Mouse (Mus musculus): ENCODE measurements around the gene Pilrb1. TPM values are rescaled to one million over a fixed set of nuclear protein-coding genes. Genes with fewer than 3 reads are reported as not detected.

Pilrb1 gene
- total RNA-seq, 4 experiments from 2014 or later = 0.44 to 2.8 (median 1.1) TPM

GRCm38 (mm10) chr5:137828694-137829093 is 29.2 kb downstream of the Pilrb1 start:
- no peak for DNase-seq (ENCODE audit: low spot score)

DNA sequence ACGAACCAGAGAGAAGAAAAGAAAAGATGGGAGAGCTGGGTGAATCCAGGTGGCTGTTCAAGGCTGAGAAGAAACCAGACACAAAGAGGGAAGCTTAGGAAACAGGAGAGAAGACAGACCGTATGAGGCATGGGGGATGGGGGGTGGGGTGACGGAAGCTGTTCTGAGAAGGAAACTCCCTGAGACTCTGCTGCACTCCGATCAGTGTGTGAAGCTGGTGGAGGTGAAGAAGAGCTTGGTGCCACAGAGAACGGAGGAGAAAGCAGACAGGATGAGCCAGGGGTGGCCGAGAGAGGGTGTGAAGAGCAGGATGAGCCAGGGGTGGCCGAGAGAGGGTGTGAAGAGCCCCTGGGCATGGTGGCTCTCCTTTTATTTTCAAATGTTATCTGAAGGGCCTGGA is 31.5 kb downstream of the Pilrb1 start:
- DNase-seq (ENCODE audit: low spot score) = no peak

GRCm38 (mm10) chr5:137825971-137826370 is 31.9 kb downstream of the Pilrb1 start:
- no peak for DNase-seq (ENCODE audit: low spot score)

- no peak for DNase-seq (ENCODE audit: low spot score)
Measured at GRCm38 (mm10) chr5:137825030-137825429, 32.9 kb downstream of the Pilrb1 start.

DNA sequence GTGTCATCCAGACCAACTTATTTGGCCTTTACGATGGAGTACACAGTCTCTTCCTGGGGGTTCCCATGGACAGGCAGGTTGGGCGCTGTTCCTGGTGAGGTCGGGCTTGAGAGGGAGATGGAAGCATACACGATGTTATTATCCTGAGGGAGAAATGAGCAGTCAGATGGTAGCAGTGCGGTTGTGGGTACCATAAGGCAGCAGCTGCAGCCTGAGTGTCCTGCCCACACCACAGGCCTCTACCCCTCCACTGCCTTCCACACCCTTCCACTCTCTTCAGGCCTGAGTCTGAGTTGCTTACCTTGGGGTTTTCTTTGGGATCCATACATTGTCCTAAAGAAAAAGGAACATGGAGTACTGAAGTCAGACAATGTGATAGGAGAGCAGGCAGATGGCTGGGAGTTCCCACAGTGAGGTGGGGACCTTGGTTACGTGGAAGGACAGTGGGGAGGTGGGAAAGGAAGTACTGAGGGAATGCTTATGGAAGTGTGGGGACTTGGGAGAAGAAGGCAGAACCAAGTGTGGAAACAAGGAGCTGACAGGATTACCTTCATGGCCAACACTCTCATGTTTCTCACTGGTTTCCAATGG is 34.4 kb downstream of the Pilrb1 start:
- no peak for DNase-seq (ENCODE audit: low spot score)

GRCm38 (mm10) chr5:137822602-137823001 is 35.3 kb downstream of the Pilrb1 start:
- no peak for DNase-seq (ENCODE audit: low spot score)

GRCm38 (mm10) chr5:137822126-137822525 is 35.8 kb downstream of the Pilrb1 start:
- DNase-seq (ENCODE audit: low spot score) = no peak

DNA sequence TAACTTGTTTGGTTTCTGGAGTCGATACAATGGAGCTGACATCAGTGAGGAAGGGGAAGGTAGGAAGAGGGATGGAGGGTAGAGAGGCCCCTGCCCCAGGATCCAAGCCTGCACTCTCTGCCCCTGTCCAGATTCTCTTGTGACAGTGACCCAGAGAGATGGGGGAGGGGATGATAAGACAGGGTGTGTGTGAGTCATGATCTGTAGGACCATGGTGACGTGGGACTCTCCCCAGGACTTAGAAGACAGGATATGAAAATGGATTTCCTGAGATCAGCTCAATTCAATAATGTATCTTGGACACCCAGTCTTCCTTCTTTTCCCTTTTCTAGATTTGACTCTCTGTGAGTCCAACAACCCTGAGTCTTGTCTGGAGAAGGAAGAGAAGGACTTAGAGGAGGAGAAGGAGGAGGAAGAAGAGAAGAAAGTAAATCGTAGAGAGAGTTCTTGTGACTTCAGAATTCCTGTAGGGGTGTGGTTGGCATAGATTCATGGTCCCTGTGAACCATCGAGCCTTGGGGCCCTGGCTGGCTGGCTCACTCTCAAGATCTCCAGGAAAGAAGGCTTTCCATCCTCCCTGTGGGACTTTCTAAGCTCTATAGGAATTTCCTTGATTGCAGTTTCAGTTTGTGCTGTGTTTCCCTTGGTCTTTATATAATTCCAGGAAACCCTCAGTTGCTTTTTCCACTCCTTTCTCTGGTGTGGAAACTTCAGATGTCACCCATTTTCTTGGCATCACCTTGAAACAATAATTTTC is 40.3 kb downstream of the Pilrb1 start:
- DNase-seq (ENCODE audit: low spot score) = no peak

DNA sequence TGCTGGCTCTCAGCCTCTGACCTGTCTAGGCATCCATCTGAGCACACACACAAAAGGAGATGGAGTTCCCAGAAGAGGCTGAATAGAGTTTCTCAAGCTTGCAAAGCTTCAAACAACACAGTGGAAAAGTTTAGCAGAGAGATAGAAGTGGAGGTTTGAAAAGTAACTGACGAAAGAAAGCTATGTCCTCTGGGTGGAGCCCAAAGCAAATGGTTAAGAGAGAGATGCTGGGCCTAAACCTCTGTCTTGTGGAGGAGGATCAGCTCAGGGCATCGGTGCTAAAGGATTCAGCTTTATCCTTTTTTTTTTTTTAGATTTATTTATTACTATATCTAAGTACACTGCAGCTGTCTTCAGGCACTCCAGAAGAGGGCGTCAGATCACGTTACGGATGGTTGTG is 49.6 kb downstream of the Pilrb1 start:
- no peak for DNase-seq (ENCODE audit: low spot score)

GRCm38 (mm10) chr5:137806158-137806557 is 51.7 kb downstream of the Pilrb1 start:
- no peak for DNase-seq (ENCODE audit: low spot score)

Other genes starting within 250 kb of the Pilrb1 start
- gene Pcolce, start 244.3 kb downstream of the Pilrb1 start, total RNA-seq (2022) = 10 to 100 TPM; 38.9 to 46.0 (median 42.2) TPM
- gene Fbxo24, start 229.1 kb downstream of the Pilrb1 start, total RNA-seq (2022) = under 1 TPM; 0.19 to 0.29 (median 0.23) TPM
- gene Lrch4, start 229.0 kb downstream of the Pilrb1 start, total RNA-seq (2022) = 10 to 100 TPM; 13.1 to 17.8 (median 17.1) TPM
- gene Gm20605, start 228.9 kb downstream of the Pilrb1 start, total RNA-seq (2022) = 1 to 10 TPM; 2.3 to 4.2 (median 2.7) TPM
- gene Sap25, start 216.8 kb downstream of the Pilrb1 start, total RNA-seq (2022) = 1 to 10 TPM; 1.6 to 4.0 (median 2.8) TPM
- under 1 TPM; 0.30 to 0.94 (median 0.56) TPM for gene Irs3, start 212.4 kb downstream of the Pilrb1 start, total RNA-seq (2022)
- 10 to 100 TPM; 13.1 to 23.0 (median 15.4) TPM for gene Agfg2, start 173.4 kb downstream of the Pilrb1 start, total RNA-seq (2022)
- gene Nyap1, start 116.5 kb downstream of the Pilrb1 start, total RNA-seq (2022) = under 1 TPM; 0.35 to 0.89 (median 0.81) TPM
- gene Tsc22d4, start 112.4 kb downstream of the Pilrb1 start, total RNA-seq (2022) = 100 to 1,000 TPM; 237 to 281 (median 242) TPM
- gene Ppp1r35, start 79.3 kb downstream of the Pilrb1 start, total RNA-seq (2022) = 10 to 100 TPM in 1 of 4 experiments, 1 to 10 TPM in 3; 7.9 to 12.7 (median 8.6) TPM
- gene Mepce, start 70.5 kb downstream of the Pilrb1 start, total RNA-seq (2022) = 10 to 100 TPM; 28.9 to 34.2 (median 31.4) TPM
- under 1 TPM; 0.31 to 0.57 (median 0.54) TPM for gene Zcwpw1, start 70.3 kb downstream of the Pilrb1 start, total RNA-seq (2022)
- 1 to 10 TPM in 3 of 4 experiments, under 1 TPM in 1; 0.87 to 4.1 (median 2.1) TPM for gene Pilra, start 21.8 kb downstream of the Pilrb1 start, total RNA-seq (2022)
- gene Pilrb2, start 13.7 kb upstream of the Pilrb1 start, total RNA-seq (2022) = 1 to 10 TPM in 1 of 4 experiments, under 1 TPM in 2, not detected in 1; 0.65 to 5.4 (median 0.75) TPM
- gene Cyp3a13, start 63.5 kb upstream of the Pilrb1 start, total RNA-seq (2022) = under 1 TPM; 0.19 to 0.34 (median 0.32) TPM
- under 1 TPM; 0.09 to 0.34 (median 0.24) TPM for gene Gjc3, start 105.0 kb upstream of the Pilrb1 start, total RNA-seq (2022)
- not detected for gene Azgp1, start 123.4 kb upstream of the Pilrb1 start, total RNA-seq (2022)
- gene Smok3a, start 163.2 kb upstream of the Pilrb1 start, total RNA-seq (2022) = not detected
- not detected for gene Smok3b, start 163.3 kb upstream of the Pilrb1 start, total RNA-seq (2022)
- gene Smok3c, start 195.1 kb upstream of the Pilrb1 start, total RNA-seq (2022) = not detected
- gene Zkscan1, start 227.0 kb upstream of the Pilrb1 start, total RNA-seq (2022) = 10 to 100 TPM; 13.7 to 16.2 (median 15.3) TPM